Mouse (Mus musculus): ENCODE measurements around the gene Ccdc149. TPM values are rescaled to one million over a fixed set of nuclear protein-coding genes. Genes with fewer than 3 reads are reported as not detected.

The Ccdc149 gene
- polyA plus RNA-seq, 1 experiment from 2014 or later = 11.7 TPM

DNA sequence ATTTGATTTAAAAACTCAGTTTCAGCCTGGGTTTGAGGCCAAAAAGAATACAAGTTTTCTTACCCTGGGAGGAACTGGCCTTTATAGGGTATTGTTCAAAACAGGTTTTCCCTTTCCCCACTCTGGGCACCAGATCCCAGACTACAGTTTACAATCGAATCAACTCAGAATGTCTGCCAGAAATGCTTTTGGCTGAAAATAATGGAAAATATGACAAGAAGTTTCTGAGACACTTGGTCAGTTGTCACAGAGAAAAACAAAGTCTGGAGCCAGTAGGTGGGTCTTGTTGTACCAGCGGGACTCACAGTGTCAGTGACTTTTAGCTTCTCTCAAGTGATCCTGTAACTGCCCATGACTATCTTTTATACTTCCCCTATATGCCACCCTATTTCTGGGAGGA, 120.9 kb downstream of the Ccdc149 start:
- H3K4me3 ChIP-seq = no peak overlapping the region
- 93% methylated on average over 2 of the region's 2 CpGs for WGBS
- ATAC-seq (replicated peaks) = no peak

GRCm38 (mm10) chr5:52346890-52347289, 124.4 kb downstream of the Ccdc149 start:
- Histone ChIP-seq H3K4me1 (no peaks in the 10 kb centered on the region), H3K27ac (replicated peaks) (no peak overlapping the region), H3K4me2 (replicated peaks) (no peak overlapping the region), H3K36me3 (no peaks in the 10 kb centered on the region), H3K9me3 (no peaks in the 10 kb centered on the region), H3K27me3 (no peaks in the 10 kb centered on the region), H3K4me3 (no peak overlapping the region), H3K9ac (replicated peaks) (no peak overlapping the region)
- ATAC-seq (replicated peaks) = no peak
- 71% methylated on average over 2 of the region's 2 CpGs for WGBS

More for the DNA sequence above, 120.9 kb downstream of the Ccdc149 start:
- Histone ChIP-seq H3K27ac (replicated peaks) (no peak overlapping the region), H3K27me3 (no peaks in the 10 kb centered on the region), H3K4me1 (no peaks in the 10 kb centered on the region), H3K9me3 (no peaks in the 10 kb centered on the region), H3K36me3 (no peaks in the 10 kb centered on the region), H3K4me2 (replicated peaks) (no peak overlapping the region), H3K9ac (replicated peaks) (no peak overlapping the region)

GRCm38 (mm10) chr5:52339134-52339533, 132.2 kb downstream of the Ccdc149 start:
- Histone ChIP-seq H3K4me3 (no peak overlapping the region), H3K9me3 (no peaks in the 10 kb centered on the region), H3K9ac (replicated peaks) (no peak overlapping the region), H3K4me1 (no peaks in the 10 kb centered on the region), H3K27ac (replicated peaks) (no peak overlapping the region), H3K27me3 (no peaks in the 10 kb centered on the region), H3K36me3 (no peaks in the 10 kb centered on the region), H3K4me2 (replicated peaks) (no peak overlapping the region)
- 96% methylated on average over 2 of the region's 2 CpGs for WGBS
- no peak for ATAC-seq (replicated peaks)

- WGBS = 82% methylated on average over 3 of the region's 3 CpGs
- Histone ChIP-seq H3K36me3 (no peaks in the 10 kb centered on the region), H3K4me1 (no peaks in the 10 kb centered on the region), H3K9ac (replicated peaks) (no peak overlapping the region), H3K27ac (replicated peaks) (no peak overlapping the region), H3K4me2 (replicated peaks) (no peak overlapping the region), H3K9me3 (no peaks in the 10 kb centered on the region), H3K4me3 (no peak overlapping the region), H3K27me3 (no peaks in the 10 kb centered on the region)
- ATAC-seq (replicated peaks) = no peak
Observed at GRCm38 (mm10) chr5:52335590-52335989, 135.7 kb downstream of the Ccdc149 start.

DNA sequence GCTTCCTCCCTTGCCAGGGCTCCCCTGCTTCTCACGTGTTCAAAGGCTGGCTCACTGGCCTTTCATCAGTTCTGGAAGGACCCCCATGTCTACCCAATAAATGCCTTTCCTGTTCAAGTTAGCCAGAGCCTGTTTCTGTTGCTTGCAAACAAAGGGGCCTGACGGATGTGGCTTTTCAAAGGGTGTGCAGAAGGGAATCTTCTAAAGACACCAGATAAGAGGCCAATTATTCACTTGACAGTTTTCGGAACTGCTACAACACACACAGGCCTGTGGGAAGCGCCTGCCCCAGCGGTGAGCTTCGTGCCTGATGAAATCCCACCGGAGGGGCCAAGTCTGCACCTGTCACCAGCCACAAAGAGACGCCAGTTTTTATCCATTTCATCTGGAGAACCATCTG, 139.2 kb downstream of the Ccdc149 start:
- H3K4me1 ChIP-seq = no peaks in the 10 kb centered on the region
- 13% methylated on average over 8 of the region's 8 CpGs for WGBS
- no peaks in the 10 kb centered on the region for H3K9me3 ChIP-seq
- no peak for ATAC-seq (replicated peaks)
- no peak overlapping the region for H3K4me3 ChIP-seq
- H3K27ac ChIP-seq (replicated peaks) = no peak overlapping the region
- no peak overlapping the region for H3K9ac ChIP-seq (replicated peaks)
- H3K4me2 ChIP-seq (replicated peaks) = no peak overlapping the region
- H3K27me3 ChIP-seq = no peaks in the 10 kb centered on the region
- no peaks in the 10 kb centered on the region for H3K36me3 ChIP-seq

Other genes with a start within 250 kb of the Ccdc149 start
- gene Sod3, start 107.7 kb downstream of the Ccdc149 start, polyA plus RNA-seq (2015; fragmentation: Nextera tagmentation; extraction: Ambion mirVana) = 0.89 and 1.2 TPM in 2 replicates
- gene Lgi2, start 94.9 kb upstream of the Ccdc149 start, polyA plus RNA-seq (2015; fragmentation: Nextera tagmentation; extraction: Ambion mirVana) = 1.9 TPM in 2 replicates
- 8.0 and 8.2 TPM in 2 replicates for gene Sepsecs, start 198.2 kb upstream of the Ccdc149 start, polyA plus RNA-seq (2015; fragmentation: Nextera tagmentation; extraction: Ambion mirVana)